Mouse (Mus musculus) kidney, embryonic 16.5 days (tissue): ENCODE results near the gene Mok. TPM values are rescaled to one million over a fixed set of nuclear protein-coding genes. Genes with fewer than 3 reads are reported as not detected.
A peak's percentile ranks its signal among the peaks of the same experiment; 100 is the strongest.

ENCODE experiments used
- ATAC-seq: fragments of 200-750 bp; cut with Nextera tagmentation; 2 replicates; pipeline ENCODE4 v1.8.0; 2017; ENCODE audit warnings: moderate TSS enrichment; ENCODE audit not compliant: low FRiP score, low TSS enrichment
- H3K27ac ChIP-seq: fragments of 300-500 bp; sonication (generic); 2 replicates; pipeline ENCODE4 v1.5.1; 2014; ENCODE audit warnings: low read length
- H3K27me3 ChIP-seq: fragments of 300-500 bp; sonication (generic); 2 replicates; pipeline ENCODE4 v1.6.1; 2014; ENCODE audit warnings: low read length, control low read depth, mixed read lengths; ENCODE audit not compliant: insufficient read depth
- H3K36me3 ChIP-seq: fragments of 300-500 bp; sonication (generic); 2 replicates; pipeline ENCODE4 v1.6.1; 2014; ENCODE audit warnings: low read length, control low read depth, mixed read lengths; ENCODE audit not compliant: insufficient read depth
- H3K4me1 ChIP-seq: fragments of 300-500 bp; sonication (generic); 2 replicates; pipeline ENCODE4 v1.6.1; 2014; ENCODE audit warnings: low read length, control low read depth, mixed read lengths; ENCODE audit not compliant: insufficient read depth
- H3K4me2 ChIP-seq: fragments of 300-500 bp; sonication (generic); replicated peaks from 2 replicates; pipeline ENCODE4 v1.6.1; 2014; ENCODE audit warnings: low read depth, low read length
- H3K4me3 ChIP-seq: fragments of 300-500 bp; sonication (generic); 2 replicates; pipeline ENCODE4 v1.5.1; 2014; ENCODE audit warnings: mild to moderate bottlenecking, low read length
- H3K9ac ChIP-seq: fragments of 300-500 bp; sonication (generic); replicated peaks from 2 replicates; pipeline ENCODE4 v1.6.1; 2014; ENCODE audit warnings: low read length
- H3K9me3 ChIP-seq: fragments of 300-500 bp; sonication (generic); 2 replicates; pipeline ENCODE4 v1.6.1; 2016; ENCODE audit warnings: low read length, control low read depth
- WGBS: fragments of 180-500 bp; shearing (Covaris S2); extraction: QIAGEN DNeasy Blood & Tissue Kit; methylation state at CpG from one replicate; pipeline ENCODE4 v1.1.7; 2014; 5-methylcytosine and 5-hydroxymethylcytosine counted together
- polyA plus RNA-seq: library from polyadenylated mRNA; unstranded; fragments of >200 nt; fragmentation: Nextera tagmentation; extraction: Ambion mirVana; gene quantifications from 2 replicates; pipeline ENCODE4 v1.2.1, GENCODE M21; 2015

Mok gene
- polyA plus RNA-seq, 1 experiment from 2014 or later, result 7.2 TPM

DNA sequence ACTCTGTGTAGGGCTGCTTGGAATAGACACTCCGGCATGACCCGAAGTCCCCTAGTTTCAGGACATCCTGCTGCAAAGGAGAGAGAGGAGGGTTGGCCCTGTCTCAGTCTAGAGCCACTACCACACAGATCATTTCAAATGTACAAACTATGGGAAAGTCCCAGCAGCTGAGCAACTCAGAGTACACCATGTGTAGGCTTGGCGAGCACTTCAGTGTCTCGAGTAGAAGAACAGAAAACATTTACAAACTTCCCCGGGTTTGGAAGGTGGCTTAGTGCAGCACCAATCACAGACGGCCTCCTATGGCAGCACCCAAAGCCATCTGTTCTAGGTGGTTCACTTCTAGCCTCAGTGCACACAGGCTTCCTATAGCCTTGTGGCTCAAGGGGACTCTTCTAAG, 27.1 kb downstream of the Mok start:
- H3K4me1 ChIP-seq, result 0 out of 2 replicates have a peak, but pooled peaks cover 5% of the 10 kb centered on the region
- no peaks in the 10 kb centered on the region for H3K9me3 ChIP-seq
- H3K27me3 ChIP-seq, result no peaks in the 10 kb centered on the region
- H3K9ac ChIP-seq, result no peak overlapping the region
- 94% methylated on average over 6 of the region's 6 CpGs for WGBS
- no peaks in the 10 kb centered on the region for H3K36me3 ChIP-seq
- H3K27ac ChIP-seq, result no peak overlapping the region
- no peak for ATAC-seq
- H3K4me2 ChIP-seq, result no peak overlapping the region
- no peak overlapping the region for H3K4me3 ChIP-seq

DNA sequence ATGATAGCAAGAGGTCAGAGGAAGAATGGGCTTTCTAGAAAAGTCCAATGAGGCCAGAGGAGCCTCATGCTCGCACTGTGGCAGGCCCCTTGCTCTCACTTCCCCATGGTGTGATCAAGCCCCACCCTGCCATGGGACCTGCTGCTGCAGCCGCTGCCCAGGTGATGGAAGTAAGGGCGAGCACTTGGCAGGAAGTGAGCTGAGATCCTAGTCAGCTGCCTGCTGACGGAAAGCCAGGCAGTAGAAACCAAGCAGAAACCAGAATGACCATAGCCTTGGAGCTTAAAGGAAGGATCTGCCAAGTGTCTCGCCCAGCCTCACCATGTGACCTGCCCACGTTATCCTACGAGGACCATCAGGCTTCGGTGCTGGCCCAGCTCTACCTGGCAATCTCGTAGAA, 27.6 kb downstream of the Mok start:
- Histone ChIP-seq H3K4me2 (no peak overlapping the region), H3K27ac (no peak overlapping the region), H3K36me3 (no peaks in the 10 kb centered on the region), H3K9me3 (no peaks in the 10 kb centered on the region), H3K27me3 (no peaks in the 10 kb centered on the region), H3K4me3 (no peak overlapping the region), H3K4me1 (0 out of 2 replicates have a peak, but pooled peaks cover 5% of the 10 kb centered on the region), H3K9ac (no peak overlapping the region)
- 87% methylated on average over 9 of the region's 9 CpGs for WGBS
- no peak for ATAC-seq

DNA sequence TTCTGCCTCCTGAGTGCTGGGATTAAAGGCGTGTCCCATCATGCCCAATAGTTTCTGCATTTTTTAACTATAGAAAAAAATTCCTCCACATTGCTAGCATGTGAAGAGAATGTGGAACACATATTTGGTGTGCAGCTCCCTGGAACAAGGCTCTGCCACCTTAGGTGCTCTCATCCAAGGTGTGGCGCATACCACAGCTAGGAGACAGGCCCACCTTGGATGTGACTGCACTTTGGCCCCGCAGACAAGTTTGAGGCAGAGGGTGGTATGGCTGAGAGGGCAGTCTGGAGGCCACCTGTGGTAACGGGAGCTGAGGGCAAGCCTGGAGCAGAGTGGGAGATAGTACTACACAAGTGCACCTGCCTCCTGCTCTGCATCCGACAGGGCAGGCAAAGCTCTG, 31.9 kb downstream of the Mok start:
- Histone ChIP-seq H3K4me2 (no peak overlapping the region), H3K9ac (no peak overlapping the region), H3K36me3 (0 out of 2 replicates have a peak, but pooled peaks cover 3% of the 10 kb centered on the region), H3K4me3 (no peak overlapping the region), H3K9me3 (no peaks in the 10 kb centered on the region), H3K27me3 (no peaks in the 10 kb centered on the region), H3K4me1 (0 out of 2 replicates have a peak, but pooled peaks cover 5% of the 10 kb centered on the region), H3K27ac (peak overlapping the region; percentile 22; the same call in 1 of the 2 replicates)
- WGBS, result 79% methylated on average over 5 of the region's 5 CpGs
- peak; percentile 54 for ATAC-seq

DNA sequence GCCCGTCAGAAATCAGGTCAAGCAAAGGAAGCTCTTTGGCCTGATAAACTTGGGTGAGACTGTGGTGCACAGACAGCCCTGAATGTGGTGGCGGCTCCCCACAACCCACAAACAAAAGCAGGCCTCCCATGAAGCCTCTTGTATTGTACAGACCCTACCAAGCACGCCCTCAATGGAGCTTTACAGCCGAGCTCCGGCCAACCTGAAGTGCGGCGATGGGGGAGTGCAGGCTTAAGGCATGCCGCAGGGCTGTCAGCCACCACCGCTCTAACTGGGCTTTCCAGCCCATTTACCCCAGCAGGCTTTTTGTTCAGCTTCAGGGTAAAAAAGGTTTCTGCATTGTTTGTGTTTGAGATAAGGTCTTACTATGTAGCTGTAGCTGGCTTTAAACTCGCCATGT, 32.3 kb downstream of the Mok start:
- Histone ChIP-seq H3K4me2 (no peak overlapping the region), H3K4me3 (no peak overlapping the region), H3K4me1 (0 out of 2 replicates have a peak, but pooled peaks cover 5% of the 10 kb centered on the region), H3K9me3 (no peaks in the 10 kb centered on the region), H3K27me3 (no peaks in the 10 kb centered on the region), H3K36me3 (0 out of 2 replicates have a peak, but pooled peaks cover 3% of the 10 kb centered on the region), H3K9ac (no peak overlapping the region), H3K27ac (peak overlapping the region; percentile 22; the same call in 1 of the 2 replicates)
- 66% methylated on average over 10 of the region's 10 CpGs for WGBS
- ATAC-seq, result 0 out of 2 replicates have a peak, but pooled peaks have one; percentile 11

DNA sequence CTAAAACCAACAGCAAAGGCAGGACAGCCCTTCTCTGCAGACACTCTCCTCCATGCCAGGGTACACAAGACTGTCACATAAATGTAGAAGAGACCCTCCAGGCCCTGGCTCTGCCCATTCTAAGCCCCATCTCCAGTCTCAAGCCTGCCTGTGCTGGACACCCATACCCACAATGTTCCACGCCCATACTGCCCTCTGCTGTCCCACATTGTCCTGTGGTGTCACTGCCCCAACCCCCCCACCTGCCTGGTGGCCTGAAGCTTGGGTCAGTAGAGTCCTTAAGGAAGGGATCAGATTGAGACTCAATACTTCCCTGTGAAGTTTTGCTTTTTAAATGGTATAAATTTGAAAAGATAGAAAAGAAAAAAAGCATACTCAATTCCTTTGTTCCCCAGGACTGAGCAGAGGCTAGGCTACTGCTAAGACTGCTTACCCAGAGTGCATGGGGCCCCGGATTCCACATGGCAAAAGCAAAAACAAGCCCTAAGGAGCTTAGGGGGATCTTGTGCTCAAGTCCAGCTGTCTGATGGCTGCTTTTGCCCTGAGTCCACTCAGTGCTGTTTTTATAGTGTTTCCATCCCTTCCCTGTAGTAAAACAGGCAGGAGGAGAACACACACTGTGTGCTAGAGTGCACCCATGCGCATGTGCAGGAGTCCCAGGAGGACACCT, 34.3 kb downstream of the Mok start:
- no peaks in the 10 kb centered on the region for H3K9me3 ChIP-seq
- no peak overlapping the region for H3K27ac ChIP-seq
- 0 out of 2 replicates have a peak, but pooled peaks cover 3% of the 10 kb centered on the region for H3K36me3 ChIP-seq
- no peaks in the 10 kb centered on the region for H3K27me3 ChIP-seq
- H3K4me1 ChIP-seq, result 0 out of 2 replicates have a peak, but pooled peaks cover 5% of the 10 kb centered on the region
- 82% methylated on average over 3 of the region's 3 CpGs for WGBS
- H3K9ac ChIP-seq, result no peak overlapping the region
- ATAC-seq, result no peak
- H3K4me3 ChIP-seq, result no peak overlapping the region
- H3K4me2 ChIP-seq, result no peak overlapping the region

DNA sequence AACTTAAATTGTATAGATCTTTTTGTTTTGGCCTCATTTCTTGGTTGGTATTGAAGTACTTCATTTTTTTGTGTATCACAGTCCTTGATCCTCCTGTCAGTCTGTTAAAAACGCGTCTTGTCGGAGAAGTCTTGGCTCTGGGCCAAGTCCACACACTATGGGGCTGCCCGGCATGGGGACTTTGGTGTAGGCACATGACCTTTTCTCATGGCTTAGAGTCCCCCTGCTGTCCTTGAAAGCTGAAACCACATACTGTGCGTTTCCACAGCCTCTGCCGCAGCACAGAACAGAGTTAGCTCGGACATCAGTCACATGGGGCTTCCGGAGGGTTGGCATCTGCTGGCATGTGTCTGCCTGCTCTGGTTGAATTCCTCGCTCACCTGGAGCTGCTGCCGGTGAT, 36.5 kb downstream of the Mok start:
- H3K36me3 ChIP-seq, result 0 out of 2 replicates have a peak, but pooled peaks cover 3% of the 10 kb centered on the region
- no peak overlapping the region for H3K4me2 ChIP-seq
- no peaks in the 10 kb centered on the region for H3K9me3 ChIP-seq
- peak; percentile 40; the same call in 1 of the 2 replicates for ATAC-seq
- no peak overlapping the region for H3K4me3 ChIP-seq
- no peak overlapping the region for H3K27ac ChIP-seq
- no peak overlapping the region for H3K9ac ChIP-seq
- 43% methylated on average over 10 of the region's 10 CpGs for WGBS
- 0 out of 2 replicates have a peak, but pooled peaks cover 3% of the 10 kb centered on the region for H3K4me1 ChIP-seq
- no peaks in the 10 kb centered on the region for H3K27me3 ChIP-seq

DNA sequence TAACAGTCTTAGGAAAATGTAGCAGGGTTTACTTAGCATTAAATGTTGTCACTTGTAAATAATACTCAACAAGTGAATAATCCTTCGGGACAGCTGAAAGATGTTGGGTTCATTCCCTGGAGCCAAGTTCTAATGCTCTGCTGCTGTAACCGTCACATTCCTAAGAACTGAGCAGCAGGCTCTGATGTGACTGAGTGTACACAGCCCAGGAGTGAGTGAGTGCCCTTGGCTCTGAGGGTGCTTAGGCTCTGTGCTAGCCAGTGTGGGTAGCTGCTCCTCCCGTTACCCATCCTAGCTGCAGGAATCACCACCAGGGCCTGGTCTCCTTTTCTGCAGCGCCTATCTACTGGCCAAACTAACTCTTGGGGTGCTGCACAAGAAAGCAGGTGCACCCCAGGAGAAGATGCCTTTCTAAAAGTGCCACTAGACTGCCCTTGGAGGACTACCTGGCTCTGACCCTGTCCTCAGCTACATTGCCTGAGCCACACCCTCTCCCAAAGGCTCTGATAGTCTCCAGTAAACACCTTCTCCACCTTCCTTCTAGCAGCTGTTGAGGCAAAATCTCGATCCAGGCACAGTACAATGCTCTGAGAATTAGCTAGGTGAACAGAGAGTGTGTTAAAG, 38.0 kb downstream of the Mok start:
- no peaks in the 10 kb centered on the region for H3K9me3 ChIP-seq
- WGBS, result 85% methylated on average over 5 of the region's 5 CpGs
- H3K4me2 ChIP-seq, result no peak overlapping the region
- H3K36me3 ChIP-seq, result 0 out of 2 replicates have a peak, but pooled peaks cover 3% of the 10 kb centered on the region
- H3K9ac ChIP-seq, result no peak overlapping the region
- H3K27me3 ChIP-seq, result no peaks in the 10 kb centered on the region
- no peak for ATAC-seq
- H3K4me3 ChIP-seq, result no peak overlapping the region
- H3K27ac ChIP-seq, result no peak overlapping the region
- H3K4me1 ChIP-seq, result no peaks in the 10 kb centered on the region

DNA sequence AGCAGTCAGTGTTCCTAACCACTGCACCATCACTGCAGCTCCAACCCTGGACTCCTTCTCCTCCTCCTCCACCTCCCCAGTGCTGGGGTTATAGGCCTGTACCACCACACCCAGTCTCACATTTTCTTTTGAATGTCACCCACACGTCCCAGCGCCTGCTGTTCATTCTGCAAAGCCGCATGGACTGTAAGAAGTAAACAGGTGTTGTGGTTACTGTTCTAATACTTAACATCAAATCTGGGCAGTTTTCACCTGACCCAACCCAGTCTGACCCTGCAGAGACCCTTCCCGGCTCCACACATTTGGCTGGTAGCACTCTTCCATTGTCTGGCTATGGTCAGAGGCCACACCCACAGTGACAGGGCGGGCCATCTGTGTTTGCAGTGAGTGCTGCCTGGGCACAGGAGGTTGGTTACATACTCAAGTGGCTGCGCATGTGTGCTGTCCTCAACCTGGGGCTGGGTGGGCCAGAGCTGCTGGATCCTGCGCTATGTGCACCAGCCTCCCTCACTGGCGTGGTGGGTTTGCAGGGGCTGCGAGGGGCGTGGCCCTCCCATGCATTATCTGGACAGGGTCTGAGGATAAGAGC, 38.8 kb downstream of the Mok start:
- WGBS, result 89% methylated on average over 10 of the region's 10 CpGs
- Histone ChIP-seq H3K4me3 (no peak overlapping the region), H3K4me1 (no peaks in the 10 kb centered on the region), H3K9ac (no peak overlapping the region), H3K27ac (no peak overlapping the region), H3K9me3 (no peaks in the 10 kb centered on the region), H3K27me3 (no peaks in the 10 kb centered on the region), H3K36me3 (no peaks in the 10 kb centered on the region), H3K4me2 (no peak overlapping the region)
- ATAC-seq, result no peak

GRCm38 (mm10) chr12:110799226-110799625, 41.5 kb downstream of the Mok start:
- Histone ChIP-seq H3K27ac (no peak overlapping the region), H3K4me2 (no peak overlapping the region), H3K9ac (no peak overlapping the region), H3K27me3 (no peaks in the 10 kb centered on the region), H3K4me1 (no peaks in the 10 kb centered on the region), H3K4me3 (no peak overlapping the region), H3K9me3 (no peaks in the 10 kb centered on the region), H3K36me3 (no peaks in the 10 kb centered on the region)
- 93% methylated on average over 4 of the region's 4 CpGs for WGBS
- ATAC-seq, result no peak
